Mouse (Mus musculus) liver, postnatal 0 days (tissue): ENCODE measurements at regions not wholly inside any gene's neighbourhood (a gene's known extent, or its start where the extent isn't known, plus 50 kb on each side); places are given as distances from the start of the nearest gene placed in this dataset.

Source experiments
- CTCF ChIP-seq: sonication (generic); IDR thresholded peaks from 2 replicates; pipeline ENCODE4 v1.5.1; 2016; ENCODE audit warnings: antibody characterized with exemption, low read depth
- EP300 ChIP-seq: IDR thresholded peaks from 2 replicates; pipeline ENCODE4 v1.6.1; 2016; ENCODE audit warnings: antibody characterized with exemption, low read depth, mild to moderate bottlenecking

- TF ChIP-seq EP300 (no peak), CTCF (no peak)
Observed at GRCm38 (mm10) chr2:75000368-75000796, 174.8 kb downstream of the Mtx2 start.
